Mouse (Mus musculus) liver, postnatal 0 days (tissue): ENCODE data around the gene Gm14137.

Experiments
- CTCF ChIP-seq: sonication (generic); IDR thresholded peaks from 2 replicates; pipeline ENCODE4 v1.5.1; 2016; ENCODE audit warnings: antibody characterized with exemption, low read depth
- EP300 ChIP-seq: IDR thresholded peaks from 2 replicates; pipeline ENCODE4 v1.6.1; 2016; ENCODE audit warnings: antibody characterized with exemption, low read depth, mild to moderate bottlenecking

GRCm38 (mm10) chr2:119198934-119199333, 24.6 kb downstream of the Gm14137 start:
- TF ChIP-seq CTCF (no peak), EP300 (no peak)
